Mouse (Mus musculus) monocyte, adult 59 days (primary cell): ENCODE measurements around the gene Samsn1. TPM values are rescaled to one million over a fixed set of nuclear protein-coding genes. Genes with fewer than 3 reads are reported as not detected.

Experiments
- total RNA-seq, 2 experiments: library from RNA; stranded (reverse); gene quantifications; one replicate each; pipeline ENCODE4 v1.2.4; 2023

Samsn1 gene
- total RNA-seq = 100 to 1,000 TPM; 184 to 197 TPM

GRCm38 (mm10) chr16:76022181-76022580 is at the start of gene Samsn1:
Samsn1 (minus strand) TSS chr16:76022281.

